Mouse (Mus musculus) thymus, adult 2 months (tissue): ENCODE results near the gene Myl4. TPM values are rescaled to one million over a fixed set of nuclear protein-coding genes. Genes with fewer than 3 reads are reported as not detected.

Source experiments
- DNase-seq: peaks from one replicate; pipeline ENCODE4 v3.0.0; 2021
- H3K27ac ChIP-seq: fragments of 200-500 bp; 2 replicates; pipeline ENCODE4 v1.5.1; 2012; ENCODE audit warnings: low read length, control low read depth; ENCODE audit not compliant: control insufficient read depth, insufficient read depth
- H3K27me3 ChIP-seq: fragments of 200-500 bp; 2 replicates; pipeline ENCODE4 v1.6.1; 2012; ENCODE audit warnings: mild to moderate bottlenecking, low read length, moderate library complexity, mixed read lengths; ENCODE audit not compliant: control insufficient read depth, insufficient read depth
- H3K36me3 ChIP-seq: fragments of 200-500 bp; 2 replicates; pipeline ENCODE4 v1.6.1; 2012; ENCODE audit warnings: mild to moderate bottlenecking, low read length, moderate library complexity; ENCODE audit not compliant: control insufficient read depth, insufficient read depth
- H3K4me1 ChIP-seq: fragments of 200-500 bp; replicated peaks from 2 replicates; pipeline ENCODE4 v1.6.1; 2012; ENCODE audit warnings: low read length; ENCODE audit not compliant: control insufficient read depth, insufficient read depth
- H3K4me3 ChIP-seq: fragments of 200-500 bp; 2 replicates; pipeline ENCODE4 v1.5.1; 2012; ENCODE audit warnings: mild to moderate bottlenecking, low read length, control low read depth, moderate library complexity; ENCODE audit not compliant: control insufficient read depth, insufficient read depth
- CTCF ChIP-seq: fragments of 200-500 bp; IDR thresholded peaks from 2 replicates; pipeline ENCODE4 v1.5.1; 2012; ENCODE audit warnings: mild to moderate bottlenecking, control low read depth, low read length, moderate library complexity, borderline replicate concordance; ENCODE audit not compliant: control insufficient read depth, poor library complexity, insufficient read depth; ENCODE audit errors: extremely low read depth
- POLR2A ChIP-seq: fragments of 200-500 bp; IDR thresholded peaks from 2 replicates; pipeline ENCODE4 v1.6.1; 2012; ENCODE audit warnings: mild to moderate bottlenecking, low read length, control low read depth, moderate library complexity; ENCODE audit not compliant: control insufficient read depth, poor library complexity, insufficient read depth; ENCODE audit errors: extremely low read depth
- WGBS: fragments of 180-500 bp; shearing (Covaris S2); methylation state at CpG from one replicate; pipeline ENCODE4 v1.1.7; 2018; 5-methylcytosine and 5-hydroxymethylcytosine counted together
- polyA plus RNA-seq: library from polyadenylated mRNA; depleted of rRNA; stranded (reverse); fragments of >200 nt; gene quantifications from 2 replicates; pipeline ENCODE4 v1.2.3, GENCODE M21; 2012; rRNA removed

Myl4 gene
- polyA plus RNA-seq, 1 experiment, result 60.8 TPM

DNA sequence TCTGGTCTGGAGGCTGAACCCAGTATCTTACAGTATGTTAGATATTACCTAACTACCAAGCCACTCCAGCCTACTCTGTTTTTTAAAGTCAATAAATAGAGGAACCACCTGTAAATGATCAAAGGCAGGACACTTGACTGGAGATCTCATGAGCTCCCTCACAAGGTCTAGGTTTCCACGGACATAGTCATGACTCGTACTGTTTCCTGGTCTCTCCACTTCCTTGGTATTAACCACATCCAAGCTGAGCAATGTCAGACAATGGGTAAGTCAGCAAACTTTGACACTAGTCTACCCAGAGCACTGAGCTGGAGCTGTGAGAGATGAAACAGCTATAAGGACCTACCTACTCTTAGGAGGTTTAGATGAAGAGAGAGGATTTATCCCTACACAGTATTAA lies 88.4 kb downstream of the Myl4 start:
- 19% methylated on average over 2 of the region's 2 CpGs for WGBS
- TF ChIP-seq POLR2A, result no peak
- no peak for TF ChIP-seq CTCF
- peaks cover 4% of the 10 kb centered on the region for H3K4me1 ChIP-seq
- H3K36me3 ChIP-seq, result no peaks in the 10 kb centered on the region
- no peak overlapping the region for H3K4me3 ChIP-seq
- DNase-seq, result no peak
- no peak overlapping the region for H3K27ac ChIP-seq
- H3K27me3 ChIP-seq, result no peaks in the 10 kb centered on the region

DNA sequence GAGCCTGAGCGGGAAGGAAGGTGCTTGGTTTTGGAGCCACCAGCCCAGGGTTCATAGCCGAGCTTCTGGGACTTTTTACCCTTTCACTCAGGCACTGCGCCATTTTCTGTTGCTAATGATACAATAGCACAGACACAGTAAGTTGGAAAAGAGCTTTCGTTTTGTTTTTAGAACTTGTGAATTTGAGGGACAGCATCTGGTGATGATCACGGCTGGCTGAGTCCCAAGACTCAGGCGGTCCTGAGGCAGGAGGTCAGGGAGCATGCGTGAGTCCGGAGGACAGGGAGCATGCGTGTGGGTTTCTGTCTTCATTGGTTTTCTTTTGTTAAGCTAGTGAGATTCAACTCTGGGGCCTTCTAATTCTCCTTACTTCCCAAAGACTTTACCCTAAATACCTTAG lies 89.2 kb downstream of the Myl4 start:
- TF ChIP-seq POLR2A (no peak), CTCF (no peak)
- no peaks in the 10 kb centered on the region for H3K27me3 ChIP-seq
- whole genome bisulfite sequencing, result 94% methylated on average over 9 of the region's 9 CpGs
- DNase-seq, result no peak
- no peaks in the 10 kb centered on the region for H3K36me3 ChIP-seq
- H3K4me3 ChIP-seq, result no peak overlapping the region
- H3K27ac ChIP-seq, result no peak overlapping the region
- H3K4me1 ChIP-seq, result peaks cover 4% of the 10 kb centered on the region

- Histone ChIP-seq H3K27ac (no peak overlapping the region), H3K36me3 (no peaks in the 10 kb centered on the region), H3K27me3 (no peaks in the 10 kb centered on the region), H3K4me1 (peaks cover 4% of the 10 kb centered on the region), H3K4me3 (no peak overlapping the region)
- TF ChIP-seq POLR2A, result no peak
- no peak for TF ChIP-seq CTCF
- 72% methylated on average over 10 of the region's 10 CpGs for WGBS
- DNase-seq, result no peak
Measured at GRCm38 (mm10) chr11:104640894-104641293, 90.4 kb downstream of the Myl4 start.

- 93% methylated on average over 4 of the region's 4 CpGs for WGBS
- Histone ChIP-seq H3K36me3 (no peaks in the 10 kb centered on the region), H3K4me3 (no peak overlapping the region), H3K27me3 (no peaks in the 10 kb centered on the region), H3K4me1 (peaks cover 15% of the 10 kb centered on the region; the same call in 1 of the 2 replicates), H3K27ac (no peak overlapping the region)
- no peak for DNase-seq
- no peak for TF ChIP-seq POLR2A
- no peak for TF ChIP-seq CTCF
Measured at GRCm38 (mm10) chr11:104643236-104643635, 92.8 kb downstream of the Myl4 start.

Other genes with a start within 250 kb of the Myl4 start
- 202 and 225 TPM in 2 replicates for gene Kansl1, start 81.8 kb upstream of the Myl4 start, polyA plus RNA-seq
- 10.6 and 11.8 TPM in 2 replicates for gene Cdc27, start within 50 bp of the Myl4 start, polyA plus RNA-seq
- 12.1 and 14.7 TPM in 2 replicates for gene Itgb3, start 57.3 kb downstream of the Myl4 start, polyA plus RNA-seq
- gene Gm11639, start 135.0 kb downstream of the Myl4 start, polyA plus RNA-seq, result 0.01 TPM in 1 of 2 replicates, not detected in the other